Comparison of ENCODE assay signal across 6 mouse cellular contexts in the genomic region with DNA sequence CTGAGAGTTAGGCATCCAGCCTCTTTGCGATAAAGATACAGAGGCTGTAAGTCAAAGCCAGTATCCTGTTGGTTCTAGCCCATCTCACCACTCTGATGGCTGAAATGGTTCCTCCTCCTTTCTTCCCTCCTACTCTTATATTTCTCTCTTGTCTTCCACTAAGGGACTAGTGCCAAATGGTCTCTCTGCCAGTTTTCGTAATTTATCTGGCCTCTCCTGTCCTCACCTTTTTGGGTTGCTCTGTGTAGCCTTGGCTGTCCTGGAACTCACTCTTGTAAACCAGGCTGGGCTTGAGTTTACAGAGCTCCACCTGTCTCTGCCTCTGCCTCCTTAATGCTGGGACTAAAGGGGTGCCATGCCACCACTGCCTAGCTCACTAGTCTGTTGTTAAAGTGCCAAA. TPM values are rescaled to one million over a fixed set of nuclear protein-coding genes. Genes with fewer than 3 reads are reported as not detected.
"Had no signal": no experiment of that assay in that cellular context is flagged by ENCODE, and none has a peak within 500 bp of the region (broad histone marks: within the 10 kb centered on the region; RNA-seq: fewer than 3 reads in every experiment).

No protein-coding gene starts in this region.

RNA-seq across cellular contexts. Expression of gene Creb3l4, which starts 9.3 kb away (rescaled TPM):
- total RNA-seq: gastrocnemius, adult 8-10 months; heart, postnatal 14 days; heart, postnatal 36 days; hematopoietic stem cell, adult 5-6 weeks; layer of hippocampus, postnatal 14 days; left cerebral cortex, postnatal 25 days had no signal
